Mouse (Mus musculus) bone marrow macrophage, adult 2 months (primary cell): Measurements from ENCODE around the gene Spg20.

ENCODE experiments used
- CTCF ChIP-seq: IDR thresholded peaks from 2 replicates; pipeline ENCODE4 v1.5.1; 2012; ENCODE audit warnings: low read depth, mild to moderate bottlenecking, low read length, moderate library complexity
- POLR2A ChIP-seq: IDR thresholded peaks from 2 replicates; pipeline ENCODE4 v1.6.1; 2012; ENCODE audit warnings: mild to moderate bottlenecking, low read depth, low read length, borderline replicate concordance

DNA sequence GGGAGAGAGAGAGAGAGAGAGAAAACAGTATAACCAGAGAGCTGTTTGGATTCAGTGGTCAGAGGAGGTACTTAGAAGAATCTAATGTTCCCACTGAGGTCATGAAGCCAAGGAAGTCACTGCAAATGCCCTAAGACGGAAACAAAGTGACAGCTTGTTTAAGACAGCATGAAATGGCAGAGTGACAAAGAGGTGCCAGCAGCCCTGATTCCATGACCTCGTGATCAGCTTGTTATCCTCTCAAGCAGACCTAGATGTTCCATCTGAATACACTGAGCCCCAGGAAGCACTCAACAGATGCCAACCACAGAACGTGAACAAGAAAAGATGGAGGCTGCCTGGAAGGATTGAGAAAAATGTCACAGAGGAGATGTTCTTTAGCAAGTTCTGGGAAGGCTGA, 26.2 kb upstream of the Spg20 start:
- TF ChIP-seq CTCF (no peak), POLR2A (no peak)
